Mouse (Mus musculus): ENCODE measurements around the gene Pld3.

Pld3 gene

DNA sequence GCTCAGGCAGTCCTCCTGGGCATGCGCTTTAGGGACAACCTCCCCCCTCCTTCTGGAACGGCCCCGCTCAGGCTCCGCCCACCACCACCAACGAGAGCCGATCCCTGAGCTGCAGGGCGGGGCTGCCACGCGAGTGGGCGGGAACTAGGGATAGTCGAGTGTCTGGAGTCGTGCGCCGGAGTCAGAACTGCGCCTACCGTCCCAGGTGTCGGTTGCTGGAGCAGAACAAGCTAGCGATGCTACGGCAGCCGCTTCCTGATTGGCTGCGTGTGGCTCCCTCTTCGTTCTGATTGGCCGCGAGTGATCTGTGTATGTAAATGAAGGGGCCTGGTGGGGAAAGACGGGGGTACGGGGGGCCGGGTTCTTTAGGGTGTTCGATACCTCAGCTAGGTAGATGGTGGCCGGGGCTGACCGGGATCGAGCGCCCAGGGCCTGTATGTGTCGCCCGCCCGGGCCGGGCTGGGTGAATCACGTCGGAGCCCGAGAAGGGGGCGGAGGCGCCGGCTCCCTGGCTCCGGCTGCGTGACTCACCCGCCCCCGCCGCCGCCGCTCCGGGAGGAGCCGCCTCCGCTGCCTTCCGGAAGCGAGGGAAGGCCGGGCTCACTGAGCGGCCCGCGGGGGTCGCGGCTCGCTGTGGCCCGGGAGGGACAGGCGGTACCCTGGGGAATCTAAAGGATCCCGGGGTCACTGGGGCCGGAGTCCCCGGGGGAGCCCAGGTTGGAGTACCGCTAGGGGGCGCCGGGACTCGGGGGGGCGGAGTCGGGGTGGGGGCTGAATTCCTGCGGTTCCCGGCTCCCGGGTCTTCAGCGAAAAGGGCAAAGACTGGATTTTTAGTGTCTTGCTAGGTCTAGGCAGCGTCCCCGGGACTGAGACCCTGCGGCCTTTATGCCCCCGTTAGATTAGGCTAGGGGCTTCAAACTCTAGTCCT, 66.0 kb downstream of the Pld3 start, which contains the start of gene Sertad1:
Gene Sertad1 (plus strand): TSS at position 141 of the 928 bp plus-strand sequence.
- peak; percentile 99 to 100 for DNase-seq (ENCODE audit: low spot score in 2 of 2)

DNA sequence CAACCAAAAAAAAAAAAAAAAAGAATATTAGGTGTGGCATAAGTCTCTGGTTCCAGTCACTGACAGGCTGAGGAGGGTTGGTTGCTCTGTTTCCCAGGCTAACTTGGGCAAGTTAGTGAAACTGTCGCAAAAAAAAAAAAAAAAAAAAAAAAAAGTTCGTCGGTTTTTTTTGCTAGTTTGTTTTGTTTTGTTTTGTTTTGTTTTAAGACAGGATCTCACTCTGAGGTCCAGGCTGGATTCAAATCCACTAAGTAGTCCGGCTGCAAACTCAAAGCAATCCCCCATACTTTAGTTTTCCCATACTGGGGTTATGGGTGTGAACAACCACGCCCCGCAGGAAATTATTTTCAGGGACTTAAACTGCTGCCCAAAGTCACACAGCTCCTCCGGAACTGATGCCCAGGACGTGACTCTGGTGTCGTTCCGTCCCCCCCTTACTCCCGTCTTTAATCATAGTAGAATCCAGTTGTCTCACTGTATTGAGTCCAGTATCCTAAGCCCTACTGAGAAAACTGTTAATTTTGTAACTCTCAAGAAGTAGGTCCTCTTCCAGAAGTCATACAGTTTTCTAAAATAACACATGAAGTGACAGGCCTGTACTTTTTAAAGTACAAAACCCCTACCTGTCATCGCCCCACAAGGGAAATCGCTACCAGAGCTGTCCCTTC, 66.8 kb downstream of the Pld3 start:
- peak; percentile 48 to 74 for DNase-seq (ENCODE audit: low spot score in 2 of 2)

GRCm38 (mm10) chr7:27483860-27484259, 69.2 kb downstream of the Pld3 start:
- no peak for DNase-seq (ENCODE audit: low spot score in 2 of 2)

Data from spleen, postnatal 4 days (tissue).